Mouse (Mus musculus) brain, embryonic 14.5 days (tissue): ENCODE measurements around the gene Rtl8a.
A peak's percentile ranks its signal among the peaks of the same experiment; 100 is the strongest.

Experiments
- CTCF ChIP-seq: fragments of 200-500 bp; IDR thresholded peaks from 2 replicates; pipeline ENCODE4 v1.5.1; 2012; ENCODE audit warnings: inconsistent platforms, mild to moderate bottlenecking, moderate library complexity, borderline replicate concordance; ENCODE audit not compliant: insufficient read depth, insufficient read length; ENCODE audit errors: extremely low read depth
- POLR2A ChIP-seq: fragments of 200-500 bp; IDR thresholded peaks from 2 replicates; pipeline ENCODE4 v1.6.1; 2012; ENCODE audit warnings: mild to moderate bottlenecking, inconsistent platforms, borderline replicate concordance; ENCODE audit not compliant: poor library complexity, insufficient read depth, insufficient read length, severe bottlenecking; ENCODE audit errors: extremely low read depth

DNA sequence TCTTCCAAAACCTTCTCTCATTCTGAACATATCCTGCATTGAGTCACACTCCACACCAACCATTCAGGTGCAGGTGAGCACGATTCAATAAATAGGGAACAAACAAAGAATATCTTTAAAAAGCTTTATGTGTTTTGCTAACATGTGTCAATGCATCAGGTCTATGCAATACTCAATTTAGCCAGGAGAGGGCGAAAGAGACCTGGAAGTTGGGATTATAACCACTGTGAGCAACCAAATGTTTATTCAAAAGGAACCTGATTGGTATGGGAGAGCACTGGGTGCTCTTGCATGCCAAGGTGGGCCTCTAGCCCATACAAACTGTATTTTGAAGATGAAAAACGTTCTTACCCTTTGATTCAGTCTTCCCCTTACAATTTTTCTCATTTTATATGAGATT lies 32.9 kb downstream of the Rtl8a start:
- peak; percentile 53; the same call in 1 of the 2 replicates for TF ChIP-seq CTCF
- TF ChIP-seq POLR2A, result no peak
